Mouse (Mus musculus): ENCODE data around the gene Tmem164.

DNA sequence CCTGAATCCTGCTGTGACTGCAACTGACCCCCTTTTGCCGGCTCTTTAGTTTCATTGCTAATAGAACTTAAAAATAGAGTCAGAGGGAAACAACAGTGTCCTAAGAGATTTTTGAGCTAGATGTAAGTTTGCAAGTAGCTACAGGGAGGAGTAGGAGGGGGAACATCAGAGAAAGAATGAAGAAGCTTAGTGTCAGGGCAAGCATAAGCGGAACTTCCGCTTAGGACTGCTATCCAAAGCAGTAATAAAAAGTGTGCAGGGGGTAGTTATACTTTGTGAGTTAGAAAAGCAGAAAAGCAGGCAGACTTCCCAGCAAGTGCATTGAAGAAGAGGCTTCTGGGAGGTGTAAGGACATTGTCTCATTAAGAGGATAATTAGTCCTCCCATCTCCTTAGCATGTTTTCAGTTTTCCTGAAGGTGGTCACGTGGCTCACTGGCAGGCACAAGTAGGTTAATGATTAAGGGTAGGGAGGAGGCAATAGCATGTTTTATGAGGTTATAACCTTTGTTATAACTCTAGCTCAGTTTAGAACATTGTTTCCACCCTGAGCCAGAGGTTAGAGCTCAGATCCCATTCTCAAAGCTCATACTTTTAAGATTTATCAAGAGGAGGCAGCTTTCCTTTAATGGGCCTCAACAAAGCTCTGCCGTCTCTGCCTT is 16.5 kb downstream of the Tmem164 start:
- TF ChIP-seq EP300 (optimal IDR thresholded peaks at IDR 0.05) (no peak), CTCF (IDR thresholded peaks at IDR 0.05; ENCODE audit: low read depth) (no peak)

Measured in stomach, postnatal 0 days (tissue).